Mouse (Mus musculus) heart, adult 2 months (tissue): ENCODE data around the gene Capzb. TPM values are rescaled to one million over a fixed set of nuclear protein-coding genes. Genes with fewer than 3 reads are reported as not detected.

ENCODE experiments used
- DNase-seq, 2 experiments: peaks; one replicate each; pipeline ENCODE4 v3.0.0; 2021
- H3K27ac ChIP-seq: fragments of 200-600 bp; 2 replicates; pipeline ENCODE4 v1.8.1; 2022
- H3K27me3 ChIP-seq: fragments of 200-500 bp; 2 replicates; pipeline ENCODE4 v1.6.1; 2012; ENCODE audit warnings: mild to moderate bottlenecking, low read length, inconsistent platforms, mixed read lengths; ENCODE audit not compliant: control insufficient read depth, insufficient read depth
- H3K36me3 ChIP-seq: fragments of 200-500 bp; 2 replicates; pipeline ENCODE4 v1.6.1; 2012; ENCODE audit warnings: low read length, inconsistent platforms; ENCODE audit not compliant: control insufficient read depth, insufficient read depth
- H3K4me1 ChIP-seq: fragments of 200-500 bp; 2 replicates; pipeline ENCODE4 v1.6.1; 2011; ENCODE audit warnings: low read length; ENCODE audit not compliant: control insufficient read depth, insufficient read depth
- H3K4me3 ChIP-seq: fragments of 200-600 bp; 2 replicates; pipeline ENCODE4 v1.8.1; 2022
- H3K79me2 ChIP-seq: fragments of 200-500 bp; replicated peaks from 2 replicates; pipeline ENCODE4 v1.6.1; 2012; ENCODE audit warnings: mild to moderate bottlenecking, inconsistent platforms, low read length, moderate library complexity, mixed read lengths; ENCODE audit not compliant: control insufficient read depth, insufficient read depth
- H3K9ac ChIP-seq: fragments of 200-500 bp; 2 replicates; pipeline ENCODE4 v1.6.1; 2012; ENCODE audit warnings: low read depth, mild to moderate bottlenecking, control low read depth, inconsistent platforms, low read length, mixed read lengths
- CTCF ChIP-seq: fragments of 200-600 bp; IDR thresholded peaks from 2 replicates; pipeline ENCODE4 v1.8.1; 2022; ENCODE audit warnings: antibody characterized with exemption, mild to moderate bottlenecking, moderate library complexity
- EP300 ChIP-seq: fragments of 200-500 bp; IDR thresholded peaks from 2 replicates; pipeline ENCODE4 v1.6.1; 2011; ENCODE audit warnings: low read depth, low read length, control low read depth; ENCODE audit not compliant: insufficient read depth
- POLR2A ChIP-seq: fragments of 200-500 bp; IDR thresholded peaks from 2 replicates; pipeline ENCODE4 v1.6.1; 2011; ENCODE audit warnings: mild to moderate bottlenecking, low read depth, low read length, control low read depth; ENCODE audit not compliant: insufficient read depth
- WGBS: fragments of 180-500 bp; shearing (Covaris S2); methylation state at CpG from one replicate; pipeline ENCODE4 v1.1.7; 2018; 5-methylcytosine and 5-hydroxymethylcytosine counted together
- intact Hi-C: fragments of 180-260 bp; cut with DNase I; formaldehyde crosslinking; loops from one replicate; pipeline ENCODE4 v1.15.1; 2025
- polyA plus RNA-seq: library from polyadenylated mRNA; depleted of rRNA; stranded (reverse); fragments of >200 nt; gene quantifications from 2 replicates; pipeline ENCODE4 v1.2.3, GENCODE M21; 2012
- total RNA-seq, 2 experiments: library from RNA; stranded (reverse); gene quantifications; 2 replicates each; pipeline ENCODE4 v1.2.3; 2021

The Capzb gene
- total and polyA plus RNA-seq, 3 experiments = 160 to 392 (median 342) TPM

DNA sequence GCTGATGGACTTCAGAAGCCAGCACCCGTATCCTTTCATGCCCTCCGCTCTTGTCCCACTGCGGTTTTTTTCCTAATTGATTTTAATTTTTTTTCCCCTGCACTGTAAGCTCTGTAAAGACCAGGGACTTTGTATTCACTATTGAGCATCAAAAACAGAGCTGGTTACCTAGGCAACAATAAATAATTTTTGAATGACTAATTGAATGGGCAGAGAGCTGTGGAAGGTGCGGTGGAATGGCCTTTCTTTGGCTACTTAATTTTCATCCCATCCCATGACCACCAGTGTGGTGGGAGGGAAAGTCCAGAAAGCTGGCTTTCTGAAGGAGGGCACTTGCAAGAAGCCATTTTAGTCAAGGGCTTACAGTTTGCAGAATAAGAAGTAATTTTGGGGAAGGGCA, 41.6 kb downstream of the Capzb start:
- no peak overlapping the region for H3K4me3 ChIP-seq
- no peak overlapping the region for H3K9ac ChIP-seq
- peaks cover 14% of the 10 kb centered on the region for H3K79me2 ChIP-seq
- no peaks in the 10 kb centered on the region for H3K27me3 ChIP-seq
- TF ChIP-seq POLR2A (no peak), CTCF (no peak), EP300 (no peak)
- 78% methylated on average over 4 of the region's 4 CpGs for WGBS
- peaks cover 13% of the 10 kb centered on the region for H3K36me3 ChIP-seq
- intact Hi-C loops = loop anchor here (5.0 kb wide), 1 partner anchor 147 kb away; no protein-coding TSS in a partner anchor
- H3K4me1 ChIP-seq = peaks cover 48% of the 10 kb centered on the region
- no peak for DNase-seq
- no peak overlapping the region for H3K27ac ChIP-seq

DNA sequence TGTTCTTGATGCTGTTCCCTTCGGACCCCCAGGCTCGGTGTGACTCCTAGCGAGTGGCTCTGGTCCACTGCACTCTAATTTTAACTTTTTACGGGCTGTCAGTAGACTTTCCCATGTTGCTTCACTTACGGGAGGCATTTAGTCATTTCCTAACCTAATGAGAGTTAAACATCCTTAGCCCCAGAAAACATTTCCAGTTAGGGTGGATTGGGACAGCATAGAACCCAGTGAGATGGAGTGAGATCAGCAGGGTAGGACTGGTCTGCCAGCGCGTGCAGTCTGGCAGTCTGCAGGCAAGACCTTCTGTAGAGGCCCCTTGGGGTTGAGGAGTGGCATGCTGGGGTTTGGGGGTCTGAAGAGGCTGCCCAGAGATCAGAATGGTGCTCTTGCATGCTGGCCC, 42.9 kb downstream of the Capzb start:
- 86% methylated on average over 7 of the region's 7 CpGs for WGBS
- TF ChIP-seq EP300 (no peak), POLR2A (no peak), CTCF (no peak)
- H3K4me1 ChIP-seq = peaks cover 49% of the 10 kb centered on the region
- DNase-seq = no peak
- H3K9ac ChIP-seq = no peak overlapping the region
- no peak overlapping the region for H3K4me3 ChIP-seq
- H3K36me3 ChIP-seq = peaks cover 24% of the 10 kb centered on the region
- H3K27me3 ChIP-seq = no peaks in the 10 kb centered on the region
- H3K79me2 ChIP-seq = peaks cover 13% of the 10 kb centered on the region
- no peak overlapping the region for H3K27ac ChIP-seq
- intact Hi-C loops = no loop called here

DNA sequence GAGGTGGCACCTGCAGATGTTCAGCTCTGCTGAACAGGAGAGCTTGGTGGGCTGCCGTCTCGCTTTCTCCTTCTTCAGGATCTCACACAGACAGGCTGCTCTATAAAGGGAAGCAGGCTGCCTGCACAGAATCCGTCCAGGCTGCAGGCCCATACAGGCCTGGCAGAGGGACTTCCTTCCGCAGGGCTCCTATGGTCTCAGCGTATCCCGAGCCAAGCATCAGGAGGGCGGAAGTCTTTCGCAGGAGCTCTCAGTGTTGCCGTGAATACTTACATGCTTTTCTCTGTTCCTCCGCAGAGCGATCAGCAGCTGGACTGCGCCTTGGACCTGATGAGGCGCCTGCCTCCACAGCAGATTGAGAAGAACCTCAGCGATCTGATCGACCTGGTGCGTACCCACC, 45.9 kb downstream of the Capzb start:
- Histone ChIP-seq H3K27me3 (no peaks in the 10 kb centered on the region), H3K4me1 (peaks cover 37% of the 10 kb centered on the region), H3K9ac (no peak overlapping the region), H3K4me3 (no peak overlapping the region), H3K27ac (peak overlapping the region; percentile 42), H3K36me3 (peaks cover 27% of the 10 kb centered on the region), H3K79me2 (peaks cover 10% of the 10 kb centered on the region)
- no peak for DNase-seq
- intact Hi-C loops = loop anchor here (1.0 kb wide), 1 partner anchor 8 kb away; no protein-coding TSS in a partner anchor
- WGBS = 52% methylated on average over 16 of the region's 16 CpGs
- TF ChIP-seq CTCF (no peak), POLR2A (no peak)

DNA sequence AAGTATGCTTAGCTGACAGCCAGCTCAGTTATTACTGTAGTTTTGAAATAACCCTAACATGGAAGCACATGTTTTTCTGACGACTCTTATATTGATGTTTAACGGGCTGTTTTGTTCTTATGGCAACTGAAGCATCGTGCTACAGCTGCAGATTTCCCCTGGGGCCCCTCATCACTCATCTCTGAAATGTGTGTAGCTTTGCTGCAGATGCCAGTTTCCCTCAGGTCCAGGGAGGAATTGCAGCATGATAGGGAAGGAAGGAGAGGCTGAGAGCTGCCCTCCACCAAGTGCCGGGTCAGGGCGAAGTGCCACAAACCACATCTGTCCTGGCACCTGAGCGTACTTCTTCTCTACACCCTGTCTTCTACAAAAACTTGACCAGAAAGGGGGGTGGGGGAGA, 47.6 kb downstream of the Capzb start:
- H3K4me3 ChIP-seq = no peak overlapping the region
- TF ChIP-seq POLR2A (no peak), CTCF (no peak), EP300 (no peak)
- H3K27me3 ChIP-seq = no peaks in the 10 kb centered on the region
- DNase-seq = no peak
- 49% methylated on average over 6 of the region's 6 CpGs for WGBS
- H3K9ac ChIP-seq = no peak overlapping the region
- peaks cover 27% of the 10 kb centered on the region for H3K36me3 ChIP-seq
- intact Hi-C loops = no loop called here
- H3K27ac ChIP-seq = peak overlapping the region; percentile 15; the same call in 1 of the 2 replicates
- peaks cover 9% of the 10 kb centered on the region for H3K79me2 ChIP-seq
- H3K4me1 ChIP-seq = peaks cover 36% of the 10 kb centered on the region

DNA sequence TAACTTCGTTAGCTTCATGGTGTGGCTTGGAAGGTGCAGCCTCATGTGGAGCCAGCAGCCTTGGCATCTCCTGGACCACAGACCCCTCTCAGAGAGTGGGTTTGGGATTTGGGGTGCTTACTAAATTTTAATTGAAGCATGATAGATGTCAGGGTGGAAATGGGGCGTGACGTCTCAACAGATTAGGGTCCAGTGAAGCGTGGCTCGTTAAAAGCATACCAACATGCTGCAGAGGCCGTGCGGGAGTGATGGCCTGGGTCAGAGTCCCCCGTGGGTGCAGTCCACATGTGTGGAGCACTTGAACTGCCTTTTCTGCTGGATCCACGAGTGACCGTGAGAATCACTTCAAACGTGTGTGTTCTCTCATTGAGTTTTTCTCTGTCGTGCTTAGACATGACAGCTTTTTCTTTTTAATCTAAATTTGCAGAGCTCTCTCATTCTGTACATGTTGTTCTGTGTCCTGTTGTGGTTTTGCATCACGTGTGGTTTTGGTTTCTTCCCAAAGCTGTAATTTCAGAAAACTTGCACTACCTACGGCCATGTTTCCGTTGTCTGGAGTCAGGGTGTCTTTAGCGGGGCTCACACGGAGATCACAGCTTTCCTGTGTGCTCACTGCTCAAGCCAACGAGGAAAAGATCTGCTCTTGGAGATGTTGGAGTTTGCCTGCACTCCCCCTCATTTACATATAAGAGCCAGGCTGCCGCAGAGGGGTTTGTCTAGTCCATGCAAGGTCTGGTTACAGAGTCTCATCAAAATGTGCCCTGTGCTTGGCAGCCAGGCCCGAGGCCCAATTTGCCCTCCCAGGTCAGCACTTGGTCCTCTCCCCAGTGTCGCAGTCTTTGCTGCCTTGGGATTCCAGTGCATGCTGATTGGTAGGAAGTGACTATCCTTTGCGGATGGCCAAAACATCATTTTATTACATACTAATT, 49.2 kb downstream of the Capzb start:
- Histone ChIP-seq H3K79me2 (peaks cover 6% of the 10 kb centered on the region), H3K4me1 (peaks cover 31% of the 10 kb centered on the region), H3K27me3 (no peaks in the 10 kb centered on the region), H3K36me3 (peaks cover 27% of the 10 kb centered on the region), H3K4me3 (no peak overlapping the region), H3K27ac (peak overlapping the region; percentile 81), H3K9ac (no peak overlapping the region)
- intact Hi-C loops = no loop called here
- TF ChIP-seq EP300 (no peak), POLR2A (no peak), CTCF (no peak)
- WGBS = 66% methylated on average over 22 of the region's 22 CpGs
- no peak for DNase-seq

DNA sequence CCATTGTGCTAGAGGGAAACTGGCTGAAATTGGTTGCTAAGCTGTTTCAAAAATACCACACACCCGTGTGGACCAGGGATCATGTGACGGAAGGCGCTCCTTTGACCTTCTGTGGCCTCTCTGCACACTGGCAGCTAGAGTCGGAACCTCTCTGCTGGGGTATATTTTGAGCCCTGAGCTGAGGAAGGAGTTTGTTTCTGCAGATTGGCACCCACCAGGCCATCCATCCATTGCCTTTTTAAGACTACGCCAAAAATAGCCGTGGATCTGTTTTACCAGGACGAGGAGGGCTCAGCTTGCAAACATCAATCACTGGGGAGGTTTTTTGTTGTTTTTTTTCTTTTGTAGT, 49.9 kb downstream of the Capzb start:
- TF ChIP-seq EP300 = peak; percentile 41; the same call in 1 of the 2 replicates
- TF ChIP-seq CTCF = no peak
- DNase-seq = peak in 1 of 2 experiments; percentile 70
- Histone ChIP-seq H3K4me3 (no peak overlapping the region), H3K79me2 (peaks cover 7% of the 10 kb centered on the region), H3K9ac (no peak overlapping the region), H3K27me3 (no peaks in the 10 kb centered on the region), H3K4me1 (peaks cover 31% of the 10 kb centered on the region), H3K36me3 (peaks cover 27% of the 10 kb centered on the region), H3K27ac (peak overlapping the region; percentile 81)
- intact Hi-C loops = no loop called here
- 47% methylated on average over 7 of the region's 7 CpGs for WGBS
